Mouse (Mus musculus) stomach, embryonic 15.5 days (tissue): Measurements from ENCODE around the gene Egfr. TPM values are rescaled to one million over a fixed set of nuclear protein-coding genes. Genes with fewer than 3 reads are reported as not detected.

ENCODE experiments used
- ATAC-seq: fragments of 200-750 bp; cut with Nextera tagmentation; 2 replicates; pipeline ENCODE4 v1.8.0; 2017; ENCODE audit warnings: low read depth, moderate number of reproducible peaks, moderate TSS enrichment; ENCODE audit not compliant: insufficient read depth, low FRiP score
- H3K27ac ChIP-seq: fragments of 300-500 bp; sonication (generic); 2 replicates; pipeline ENCODE4 v1.5.1; 2015; ENCODE audit warnings: mild to moderate bottlenecking, inconsistent platforms
- H3K27me3 ChIP-seq: fragments of 300-500 bp; sonication (generic); replicated peaks from 2 replicates; pipeline ENCODE4 v1.6.1; 2015; ENCODE audit warnings: inconsistent platforms
- H3K36me3 ChIP-seq: fragments of 300-500 bp; sonication (generic); 2 replicates; pipeline ENCODE4 v1.6.1; 2015; ENCODE audit warnings: inconsistent platforms
- H3K4me1 ChIP-seq: fragments of 300-500 bp; sonication (generic); 2 replicates; pipeline ENCODE4 v1.6.1; 2015; ENCODE audit warnings: inconsistent platforms
- H3K4me2 ChIP-seq: fragments of 300-500 bp; sonication (generic); 2 replicates; pipeline ENCODE4 v1.6.1; 2015; ENCODE audit warnings: mild to moderate bottlenecking, inconsistent platforms
- H3K4me3 ChIP-seq: fragments of 300-500 bp; sonication (generic); replicated peaks from 2 replicates; pipeline ENCODE4 v1.5.1; 2015; ENCODE audit warnings: inconsistent platforms
- H3K9ac ChIP-seq: fragments of 300-500 bp; sonication (generic); 2 replicates; pipeline ENCODE4 v1.6.1; 2015; ENCODE audit warnings: inconsistent platforms
- H3K9me3 ChIP-seq: fragments of 300-500 bp; sonication (generic); 2 replicates; pipeline ENCODE4 v1.6.1; 2016; ENCODE audit warnings: inconsistent platforms
- whole genome bisulfite sequencing: fragments of 180-500 bp; shearing (Covaris S2); methylation state at CpG from one replicate; pipeline ENCODE4 v1.1.7; 2015; 5-methylcytosine and 5-hydroxymethylcytosine counted together
- polyA plus RNA-seq: library from polyadenylated mRNA; unstranded; fragments of >200 nt; fragmentation: Nextera tagmentation; extraction: Ambion mirVana; gene quantifications from 2 replicates; pipeline ENCODE4 v1.2.1, GENCODE M21; 2015

Gene Egfr
- polyA plus RNA-seq, 1 experiment from 2014 or later, result 18.5 TPM

- no peak for ATAC-seq
These were observed 154.5 kb downstream of the Egfr start for GRCm38 (mm10) chr11:16906530-16906929.

GRCm38 (mm10) chr11:16907517-16908129 lies 155.6 kb downstream of the Egfr start:
- H3K9ac ChIP-seq, result no peak overlapping the region
- no peak overlapping the region for H3K27ac ChIP-seq
- H3K4me1 ChIP-seq, result no peaks in the 10 kb centered on the region
- H3K27me3 ChIP-seq, result no peaks in the 10 kb centered on the region
- H3K4me3 ChIP-seq, result no peak overlapping the region
- WGBS, result 86% methylated on average over 1 of the region's 1 CpGs
- H3K36me3 ChIP-seq, result peaks cover 27% of the 10 kb centered on the region
- H3K4me2 ChIP-seq, result no peak overlapping the region
- ATAC-seq, result no peak
- no peaks in the 10 kb centered on the region for H3K9me3 ChIP-seq

More at GRCm38 (mm10) chr11:16906530-16906929, 154.5 kb downstream of the Egfr start:
- no peak overlapping the region for H3K27ac ChIP-seq
- H3K4me2 ChIP-seq, result no peak overlapping the region
- 90% methylated on average over 2 of the region's 2 CpGs for WGBS
- no peak overlapping the region for H3K4me3 ChIP-seq
- H3K9me3 ChIP-seq, result no peaks in the 10 kb centered on the region
- H3K27me3 ChIP-seq, result no peaks in the 10 kb centered on the region
- no peak overlapping the region for H3K9ac ChIP-seq
- peaks cover 23% of the 10 kb centered on the region for H3K36me3 ChIP-seq
- no peaks in the 10 kb centered on the region for H3K4me1 ChIP-seq

GRCm38 (mm10) chr11:16914756-16915155 lies 162.8 kb downstream of the Egfr start:
- Histone ChIP-seq H3K27ac (no peak overlapping the region), H3K9ac (no peak overlapping the region), H3K9me3 (no peaks in the 10 kb centered on the region), H3K4me1 (no peaks in the 10 kb centered on the region), H3K4me3 (no peak overlapping the region), H3K4me2 (no peak overlapping the region), H3K27me3 (no peaks in the 10 kb centered on the region), H3K36me3 (peaks cover 14% of the 10 kb centered on the region)
- WGBS, result 68% methylated on average over 3 of the region's 3 CpGs
- no peak for ATAC-seq

GRCm38 (mm10) chr11:16915850-16916249 lies 163.8 kb downstream of the Egfr start:
- Histone ChIP-seq H3K27ac (no peak overlapping the region), H3K4me3 (no peak overlapping the region), H3K9me3 (no peaks in the 10 kb centered on the region), H3K36me3 (peaks cover 9% of the 10 kb centered on the region), H3K4me1 (no peaks in the 10 kb centered on the region), H3K9ac (no peak overlapping the region), H3K4me2 (no peak overlapping the region), H3K27me3 (no peaks in the 10 kb centered on the region)
- WGBS, result 76% methylated on average over 5 of the region's 5 CpGs
- ATAC-seq, result no peak

- WGBS, result 96% methylated on average over 2 of the region's 2 CpGs
- Histone ChIP-seq H3K9me3 (no peaks in the 10 kb centered on the region), H3K9ac (no peak overlapping the region), H3K4me1 (no peaks in the 10 kb centered on the region), H3K4me3 (no peak overlapping the region), H3K36me3 (no peaks in the 10 kb centered on the region), H3K4me2 (no peak overlapping the region), H3K27me3 (no peaks in the 10 kb centered on the region), H3K27ac (no peak overlapping the region)
- ATAC-seq, result no peak
These were observed 165.5 kb downstream of the Egfr start for GRCm38 (mm10) chr11:16917512-16917911.

GRCm38 (mm10) chr11:16932159-16932558 lies 180.2 kb downstream of the Egfr start:
- no peak for ATAC-seq
- no peaks in the 10 kb centered on the region for H3K36me3 ChIP-seq

GRCm38 (mm10) chr11:16935577-16936236 lies 183.7 kb downstream of the Egfr start:
- no peaks in the 10 kb centered on the region for H3K36me3 ChIP-seq
- H3K9ac ChIP-seq, result no peak overlapping the region
- H3K27me3 ChIP-seq, result no peaks in the 10 kb centered on the region
- ATAC-seq, result no peak
- H3K9me3 ChIP-seq, result no peaks in the 10 kb centered on the region
- H3K27ac ChIP-seq, result no peak overlapping the region
- H3K4me2 ChIP-seq, result no peak overlapping the region
- no peak overlapping the region for H3K4me3 ChIP-seq
- H3K4me1 ChIP-seq, result no peaks in the 10 kb centered on the region
- WGBS, result 84% methylated on average over 6 of the region's 6 CpGs

More at GRCm38 (mm10) chr11:16932159-16932558, 180.2 kb downstream of the Egfr start:
- 86% methylated on average over 3 of the region's 3 CpGs for WGBS
- H3K27me3 ChIP-seq, result no peaks in the 10 kb centered on the region
- H3K27ac ChIP-seq, result no peak overlapping the region
- H3K4me2 ChIP-seq, result no peak overlapping the region
- H3K9ac ChIP-seq, result no peak overlapping the region
- no peaks in the 10 kb centered on the region for H3K4me1 ChIP-seq
- no peaks in the 10 kb centered on the region for H3K9me3 ChIP-seq
- H3K4me3 ChIP-seq, result no peak overlapping the region

GRCm38 (mm10) chr11:16941103-16941793 lies 189.2 kb downstream of the Egfr start:
- no peak for ATAC-seq
- Histone ChIP-seq H3K27ac (no peak overlapping the region), H3K36me3 (no peaks in the 10 kb centered on the region), H3K4me1 (no peaks in the 10 kb centered on the region), H3K27me3 (no peaks in the 10 kb centered on the region), H3K4me3 (no peak overlapping the region), H3K9me3 (no peaks in the 10 kb centered on the region), H3K9ac (no peak overlapping the region), H3K4me2 (no peak overlapping the region)
- WGBS, result 62% methylated on average over 4 of the region's 4 CpGs

GRCm38 (mm10) chr11:16941973-16942452 lies 190.0 kb downstream of the Egfr start:
- Histone ChIP-seq H3K4me2 (no peak overlapping the region), H3K9ac (no peak overlapping the region), H3K4me3 (no peak overlapping the region), H3K36me3 (no peaks in the 10 kb centered on the region), H3K4me1 (no peaks in the 10 kb centered on the region), H3K27me3 (no peaks in the 10 kb centered on the region), H3K27ac (no peak overlapping the region), H3K9me3 (no peaks in the 10 kb centered on the region)
- WGBS, result 62% methylated on average over 4 of the region's 4 CpGs
- no peak for ATAC-seq

GRCm38 (mm10) chr11:16943016-16943415 lies 191.0 kb downstream of the Egfr start:
- Histone ChIP-seq H3K9ac (no peak overlapping the region), H3K4me2 (no peak overlapping the region), H3K36me3 (no peaks in the 10 kb centered on the region), H3K9me3 (no peaks in the 10 kb centered on the region), H3K27ac (no peak overlapping the region), H3K4me1 (no peaks in the 10 kb centered on the region), H3K4me3 (no peak overlapping the region), H3K27me3 (no peaks in the 10 kb centered on the region)
- no peak for ATAC-seq
- WGBS, result 73% methylated on average over 4 of the region's 4 CpGs

- no peak for ATAC-seq
- Histone ChIP-seq H3K27ac (no peak overlapping the region), H3K4me1 (no peaks in the 10 kb centered on the region), H3K9ac (no peak overlapping the region), H3K4me2 (no peak overlapping the region), H3K36me3 (no peaks in the 10 kb centered on the region), H3K9me3 (no peaks in the 10 kb centered on the region), H3K27me3 (no peaks in the 10 kb centered on the region), H3K4me3 (no peak overlapping the region)
- 23% methylated on average over 1 of the region's 1 CpGs for WGBS
These were observed 196.8 kb downstream of the Egfr start for GRCm38 (mm10) chr11:16948756-16949155.
